7 mouse cellular contexts compared by ENCODE assay signal in the genomic region with DNA sequence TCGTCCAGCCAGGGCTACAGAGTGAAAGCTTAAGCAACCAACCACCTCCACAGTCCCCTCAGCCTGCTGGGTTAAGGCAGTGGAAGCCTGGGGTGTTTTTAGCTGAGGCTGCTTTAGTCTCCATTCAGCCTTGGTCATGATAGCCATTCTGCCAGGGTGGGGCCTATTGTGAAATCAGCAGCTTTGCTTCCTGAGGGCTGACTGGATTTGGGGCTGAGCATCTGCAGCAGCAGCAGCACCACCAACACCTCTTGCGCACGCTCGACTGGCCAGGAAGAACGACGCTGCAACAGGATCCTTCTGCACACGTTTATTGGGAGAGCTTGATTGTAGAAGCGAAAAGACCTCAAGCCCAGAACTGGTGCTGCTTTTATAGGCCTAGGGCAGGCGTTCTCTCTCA.
"Had no signal": no experiment of that assay in that cellular context is flagged by ENCODE, and none has a peak within 500 bp of the region (broad histone marks: within the 10 kb centered on the region; RNA-seq: fewer than 3 reads in every experiment).

No protein-coding gene starts in this region.

- DNase-seq: kidney, adult 2 months; kidney, postnatal 14 days; midbrain, embryonic 14.5 days; right cerebral cortex, adult 18-20 months; right cerebral cortex, postnatal 25 days; thymus, adult 18-20 months; thymus, postnatal 14 days had no signal
